Mouse (Mus musculus): ENCODE measurements around the gene Psma3. TPM values are rescaled to one million over a fixed set of nuclear protein-coding genes. Genes with fewer than 3 reads are reported as not detected.

The Psma3 gene
- polyA plus RNA-seq, 1 experiment from 2014 or later = 659 TPM

- peaks cover 8% of the 10 kb centered on the region for H3K4me1 ChIP-seq
- peak overlapping the region; percentile 63 for H3K27ac ChIP-seq
- DNase-seq (ENCODE audit: extremely low spot score, low spot score) = peak; percentile 64
- 4% methylated on average over 17 of the region's 17 CpGs for WGBS
- H3K27me3 ChIP-seq (ENCODE audit: poor library complexity, severe bottlenecking) = no peaks in the 10 kb centered on the region
- peak overlapping the region; percentile 73 for H3K4me3 ChIP-seq
- H3K9me3 ChIP-seq = no peaks in the 10 kb centered on the region
- H3K36me3 ChIP-seq (replicated peaks) = no peaks in the 10 kb centered on the region
Measured at GRCm38 (mm10) chr12:70969485-70970184, 4.8 kb upstream of the Psma3 start.

- Histone ChIP-seq H3K27ac (peak overlapping the region; percentile 98; the same call in 1 of the 2 replicates), H3K4me1 (peaks cover 13% of the 10 kb centered on the region), H3K36me3 (replicated peaks) (peaks cover 14% of the 10 kb centered on the region), H3K4me3 (peak overlapping the region; percentile 98), H3K9me3 (no peaks in the 10 kb centered on the region), H3K27me3 (ENCODE audit: poor library complexity, severe bottlenecking) (no peaks in the 10 kb centered on the region)
- 86% methylated on average over 4 of the region's 4 CpGs for WGBS
- DNase-seq (ENCODE audit: extremely low spot score, low spot score) = no peak
Measured at GRCm38 (mm10) chr12:70973831-70974230, 590 bp upstream of the Psma3 start.

DNA sequence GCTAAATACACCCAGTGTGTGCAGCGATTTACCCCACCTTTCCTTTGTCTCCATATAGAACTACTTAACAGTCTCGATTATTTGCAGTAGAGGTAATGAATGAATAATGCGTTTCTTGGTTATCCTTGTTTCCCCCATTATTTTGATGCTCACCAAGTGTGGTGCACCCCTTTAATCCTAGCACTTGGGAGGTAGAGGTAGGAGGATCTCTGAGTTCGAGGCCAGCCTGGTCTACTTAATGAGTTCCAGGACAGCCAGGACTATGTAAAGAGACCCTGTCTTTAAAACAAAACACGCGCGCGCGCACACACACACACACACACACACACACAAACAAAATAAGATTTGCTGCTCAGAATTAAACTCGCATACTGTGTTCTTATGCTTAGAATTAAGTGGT lies 985 bp downstream of the Psma3 start:
- Histone ChIP-seq H3K4me1 (peaks cover 13% of the 10 kb centered on the region), H3K36me3 (replicated peaks) (peaks cover 30% of the 10 kb centered on the region), H3K4me3 (peak overlapping the region; percentile 98), H3K27me3 (ENCODE audit: poor library complexity, severe bottlenecking) (no peaks in the 10 kb centered on the region), H3K27ac (peak overlapping the region; percentile 98), H3K9me3 (no peaks in the 10 kb centered on the region)
- WGBS = 30% methylated on average over 10 of the region's 10 CpGs
- no peak for DNase-seq (ENCODE audit: extremely low spot score, low spot score)

DNA sequence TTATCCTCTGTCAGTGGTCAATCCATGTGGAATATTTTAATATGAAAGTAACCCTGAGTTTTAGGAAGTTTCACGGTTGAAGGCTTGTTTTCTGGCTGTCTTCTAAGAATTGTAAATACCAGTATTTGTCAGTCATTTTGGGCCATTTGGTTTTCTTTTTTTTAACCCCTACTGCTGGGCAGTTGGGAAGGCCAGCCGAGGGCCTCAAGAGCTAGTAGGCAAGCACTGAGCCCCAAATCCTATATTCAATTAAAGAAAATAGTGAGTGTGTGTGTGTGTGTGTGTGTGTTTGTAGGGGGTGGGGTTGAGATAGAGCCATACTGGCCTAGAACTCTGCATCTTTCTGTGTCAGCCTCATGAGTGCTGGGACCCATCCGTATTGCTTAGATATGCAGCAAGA lies 1.5 kb downstream of the Psma3 start:
- WGBS = 76% methylated on average over 3 of the region's 3 CpGs
- Histone ChIP-seq H3K27ac (no peak overlapping the region), H3K4me1 (peaks cover 13% of the 10 kb centered on the region), H3K4me3 (peak overlapping the region; percentile 98), H3K9me3 (no peaks in the 10 kb centered on the region), H3K36me3 (replicated peaks) (peaks cover 35% of the 10 kb centered on the region), H3K27me3 (ENCODE audit: poor library complexity, severe bottlenecking) (no peaks in the 10 kb centered on the region)
- DNase-seq (ENCODE audit: extremely low spot score, low spot score) = no peak

- H3K27ac ChIP-seq = no peak overlapping the region
- no peak for DNase-seq (ENCODE audit: extremely low spot score, low spot score)
- H3K4me3 ChIP-seq = no peak overlapping the region
- H3K36me3 ChIP-seq (replicated peaks) = peaks cover 56% of the 10 kb centered on the region
- H3K27me3 ChIP-seq (ENCODE audit: poor library complexity, severe bottlenecking) = no peaks in the 10 kb centered on the region
- H3K9me3 ChIP-seq = no peaks in the 10 kb centered on the region
- H3K4me1 ChIP-seq = peaks cover 13% of the 10 kb centered on the region
- 93% methylated on average over 7 of the region's 7 CpGs for WGBS
Measured at GRCm38 (mm10) chr12:70978345-70978744, 3.9 kb downstream of the Psma3 start.

DNA sequence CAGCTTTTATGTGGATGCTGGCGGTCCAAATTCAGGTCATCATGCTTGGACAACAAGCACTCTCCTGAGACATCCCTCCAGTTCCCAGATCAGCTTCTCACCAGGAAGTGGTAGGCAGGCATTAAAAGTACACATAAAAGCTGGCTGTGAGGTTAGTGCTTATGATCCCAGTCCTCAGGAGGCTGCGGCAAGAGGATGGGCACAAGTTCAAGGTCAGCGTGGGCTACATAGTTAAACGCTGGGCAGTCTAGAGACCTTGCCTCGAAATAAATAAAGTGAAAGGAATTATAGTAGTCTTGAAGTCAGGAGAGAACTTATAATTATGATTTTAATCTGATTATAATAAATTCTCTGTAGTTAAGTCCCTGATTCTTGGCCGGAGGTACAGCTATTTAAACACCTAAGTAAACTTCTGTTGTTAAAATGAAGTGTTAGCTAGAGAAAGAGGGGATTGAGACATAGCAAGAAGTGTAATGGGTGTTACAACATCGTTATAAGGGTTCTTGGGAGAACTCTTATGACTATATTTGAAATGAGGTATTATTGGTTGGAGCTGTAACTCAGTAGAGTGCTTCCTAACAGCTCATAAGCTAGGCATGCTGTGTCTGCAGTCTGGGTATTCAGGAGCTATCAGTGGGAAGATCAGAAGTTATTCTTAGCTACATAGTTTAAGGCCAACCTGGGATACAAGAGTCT lies 10.6 kb downstream of the Psma3 start:
- Histone ChIP-seq H3K36me3 (replicated peaks) (peaks cover 97% of the 10 kb centered on the region), H3K4me1 (no peaks in the 10 kb centered on the region), H3K4me3 (no peak overlapping the region), H3K27me3 (ENCODE audit: poor library complexity, severe bottlenecking) (no peaks in the 10 kb centered on the region), H3K27ac (no peak overlapping the region), H3K9me3 (no peaks in the 10 kb centered on the region)
- 94% methylated on average over 7 of the region's 7 CpGs for WGBS
- no peak for DNase-seq (ENCODE audit: extremely low spot score, low spot score)

- WGBS = 90% methylated on average over 5 of the region's 5 CpGs
- Histone ChIP-seq H3K27ac (no peak overlapping the region), H3K4me1 (no peaks in the 10 kb centered on the region), H3K27me3 (ENCODE audit: poor library complexity, severe bottlenecking) (no peaks in the 10 kb centered on the region), H3K9me3 (no peaks in the 10 kb centered on the region), H3K4me3 (no peak overlapping the region), H3K36me3 (replicated peaks) (peaks cover 83% of the 10 kb centered on the region)
- DNase-seq (ENCODE audit: extremely low spot score, low spot score) = no peak
Measured at GRCm38 (mm10) chr12:70997225-70997624, 22.8 kb downstream of the Psma3 start.

GRCm38 (mm10) chr12:70999423-70999903 lies 25.0 kb downstream of the Psma3 start:
- H3K4me3 ChIP-seq = no peak overlapping the region
- WGBS = 80% methylated on average over 5 of the region's 5 CpGs
- no peak for DNase-seq (ENCODE audit: extremely low spot score, low spot score)
- H3K4me1 ChIP-seq = no peaks in the 10 kb centered on the region
- no peaks in the 10 kb centered on the region for H3K27me3 ChIP-seq (ENCODE audit: poor library complexity, severe bottlenecking)
- no peak overlapping the region for H3K27ac ChIP-seq
- peaks cover 78% of the 10 kb centered on the region for H3K36me3 ChIP-seq (replicated peaks)
- no peaks in the 10 kb centered on the region for H3K9me3 ChIP-seq

GRCm38 (mm10) chr12:71000344-71000743 lies 25.9 kb downstream of the Psma3 start:
- WGBS = 96% methylated on average over 1 of the region's 1 CpGs
- no peak for DNase-seq (ENCODE audit: extremely low spot score, low spot score)
- H3K27me3 ChIP-seq (ENCODE audit: poor library complexity, severe bottlenecking) = no peaks in the 10 kb centered on the region
- H3K4me1 ChIP-seq = no peaks in the 10 kb centered on the region
- peaks cover 78% of the 10 kb centered on the region for H3K36me3 ChIP-seq (replicated peaks)
- no peak overlapping the region for H3K4me3 ChIP-seq
- no peak overlapping the region for H3K27ac ChIP-seq
- no peaks in the 10 kb centered on the region for H3K9me3 ChIP-seq

- Histone ChIP-seq H3K4me3 (no peak overlapping the region), H3K9me3 (no peaks in the 10 kb centered on the region), H3K27me3 (ENCODE audit: poor library complexity, severe bottlenecking) (no peaks in the 10 kb centered on the region), H3K36me3 (replicated peaks) (peaks cover 78% of the 10 kb centered on the region), H3K27ac (no peak overlapping the region), H3K4me1 (no peaks in the 10 kb centered on the region)
- WGBS = 87% methylated on average over 6 of the region's 6 CpGs
- DNase-seq (ENCODE audit: extremely low spot score, low spot score) = no peak
Measured at GRCm38 (mm10) chr12:71001456-71001855, 27.0 kb downstream of the Psma3 start.

- 92% methylated on average over 5 of the region's 6 CpGs for WGBS
- Histone ChIP-seq H3K9me3 (no peaks in the 10 kb centered on the region), H3K27me3 (ENCODE audit: poor library complexity, severe bottlenecking) (no peaks in the 10 kb centered on the region), H3K4me1 (no peaks in the 10 kb centered on the region), H3K36me3 (replicated peaks) (peaks cover 78% of the 10 kb centered on the region), H3K4me3 (no peak overlapping the region), H3K27ac (no peak overlapping the region)
- DNase-seq (ENCODE audit: extremely low spot score, low spot score) = no peak
Measured at GRCm38 (mm10) chr12:71003760-71004426, 29.5 kb downstream of the Psma3 start.

DNA sequence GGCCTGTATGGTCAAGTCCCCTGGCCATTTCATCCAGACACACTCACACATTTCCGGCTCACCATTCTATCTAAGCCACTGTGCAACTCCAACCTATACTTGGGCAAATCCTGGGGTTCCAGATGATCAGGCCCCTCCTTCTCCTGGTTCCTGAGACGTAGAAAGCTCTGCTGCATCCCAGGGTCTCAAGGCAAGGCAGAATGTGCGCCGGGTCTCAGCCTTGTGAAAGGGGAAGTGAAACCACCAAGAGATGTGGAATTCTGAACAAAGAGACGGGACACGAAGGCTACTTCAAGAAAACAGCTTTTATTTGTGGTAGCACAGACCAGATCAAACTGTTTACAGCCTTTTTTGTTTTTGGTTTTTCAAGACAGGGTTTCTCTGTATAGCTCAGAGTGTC lies 31.7 kb downstream of the Psma3 start:
- H3K27me3 ChIP-seq (ENCODE audit: poor library complexity, severe bottlenecking) = no peaks in the 10 kb centered on the region
- no peak for DNase-seq (ENCODE audit: extremely low spot score, low spot score)
- H3K4me3 ChIP-seq = no peak overlapping the region
- no peak overlapping the region for H3K27ac ChIP-seq
- H3K4me1 ChIP-seq = no peaks in the 10 kb centered on the region
- WGBS = 98% methylated on average over 6 of the region's 6 CpGs
- H3K9me3 ChIP-seq = no peaks in the 10 kb centered on the region
- peaks cover 90% of the 10 kb centered on the region for H3K36me3 ChIP-seq (replicated peaks)

DNA sequence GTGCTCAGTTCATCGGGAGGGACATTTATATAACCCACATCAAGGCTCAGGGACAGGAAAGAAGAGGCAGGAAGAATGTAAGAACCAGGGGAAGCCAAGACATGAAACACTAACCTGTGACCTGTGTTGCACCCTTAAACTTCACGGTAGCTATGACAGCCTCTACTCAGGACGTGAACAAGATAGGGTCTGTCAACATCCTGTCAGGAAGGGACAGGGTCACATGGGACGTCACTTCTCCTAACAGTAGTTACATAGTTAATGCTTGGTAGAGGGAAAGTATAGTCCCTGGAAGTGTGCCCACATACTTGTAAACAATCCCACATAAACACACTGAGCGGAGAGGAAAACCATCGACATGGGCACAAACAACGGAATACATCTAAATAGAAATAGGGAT lies 32.5 kb downstream of the Psma3 start:
- H3K4me3 ChIP-seq = no peak overlapping the region
- WGBS = 92% methylated on average over 7 of the region's 7 CpGs
- DNase-seq (ENCODE audit: extremely low spot score, low spot score) = no peak
- H3K9me3 ChIP-seq = no peaks in the 10 kb centered on the region
- no peaks in the 10 kb centered on the region for H3K27me3 ChIP-seq (ENCODE audit: poor library complexity, severe bottlenecking)
- H3K27ac ChIP-seq = no peak overlapping the region
- no peaks in the 10 kb centered on the region for H3K4me1 ChIP-seq
- H3K36me3 ChIP-seq (replicated peaks) = peaks cover 93% of the 10 kb centered on the region
